ENCODE assay signal across 11 mouse cellular contexts in the genomic region with DNA sequence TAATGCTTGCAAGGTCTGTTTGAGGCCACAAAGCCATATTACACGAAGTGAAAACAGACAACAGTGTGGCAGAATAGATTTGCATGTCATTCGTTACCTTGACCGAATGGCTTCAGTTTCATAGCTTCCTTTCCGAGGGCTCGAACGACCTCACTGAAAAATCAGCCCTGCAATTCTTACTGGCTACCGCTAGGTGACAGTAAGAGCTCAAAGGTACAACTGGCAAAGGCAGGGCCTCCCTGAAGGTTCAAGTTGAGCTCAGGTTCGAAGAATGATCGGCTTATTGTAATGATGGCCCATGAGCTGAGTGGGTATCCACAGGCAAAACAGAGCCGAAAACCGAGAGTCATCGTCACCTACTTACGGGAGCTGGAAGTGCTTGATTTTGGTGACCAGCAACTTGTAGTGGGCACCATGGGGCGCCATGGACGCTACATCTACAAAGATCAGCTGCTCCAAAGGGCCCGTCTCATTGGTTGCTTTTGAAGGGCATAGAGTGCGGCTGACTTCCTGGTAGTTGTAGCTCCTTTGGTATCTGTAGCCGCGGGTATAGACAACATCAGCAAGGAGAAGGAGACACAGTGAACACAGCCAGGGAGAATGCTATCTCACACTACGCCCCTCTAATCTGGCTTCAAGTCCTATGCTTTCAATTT. TPM values are rescaled to one million over a fixed set of nuclear protein-coding genes. Genes with fewer than 3 reads are reported as not detected.
DNase-seq lines count a peak whose midpoint lies in the region; ATAC-seq and TF ChIP-seq lines count a peak whose summit lies in the region.
"Had no signal": no experiment of that assay in that cellular context is flagged by ENCODE, and none has a peak within 500 bp of the region (broad histone marks: within the 10 kb centered on the region; RNA-seq: fewer than 3 reads in every experiment).

No protein-coding gene starts in this region.

- no peaks in the 10 kb centered on the region for H3K4me1 ChIP-seq in heart, postnatal 0 days (ENCODE audit: control insufficient read depth, insufficient read depth)
- H3K4me1 ChIP-seq in G1E (ENCODE audit: insufficient read depth, low read depth, low read length) = no peaks in the 10 kb centered on the region
- H3K4me1 ChIP-seq: megakaryocyte, embryonic 14.5 days had no signal

- peak; percentile 50 for TF ChIP-seq CTCF in heart, postnatal 0 days (IDR thresholded peaks at IDR 0.05; ENCODE audit: low read depth)
- TF ChIP-seq CTCF in G1E (IDR thresholded peaks at IDR 0.05; ENCODE audit: low read depth, low read length) = peak; percentile 87

- no peak overlapping the region for H3K9ac ChIP-seq in heart, postnatal 0 days (replicated peaks; ENCODE audit: low read depth, low read length)

- 69% methylated on average over 20 of the region's 20 CpGs for WGBS in heart, postnatal 0 days

- H3K9me3 ChIP-seq in heart, postnatal 0 days (replicated peaks; ENCODE audit: control insufficient read depth, low read length) = no peaks in the 10 kb centered on the region
- H3K9me3 ChIP-seq in G1E (replicated peaks) = no peaks in the 10 kb centered on the region

- H3K4me3 ChIP-seq in heart, postnatal 0 days (ENCODE audit: low read depth, low read length) = no peak overlapping the region
- H3K4me3 ChIP-seq in G1E (ENCODE audit: low read depth, low read length) = no peak overlapping the region
- H3K4me3 ChIP-seq: megakaryocyte, embryonic 14.5 days had no signal

- no peak for ATAC-seq in heart, postnatal 0 days (ENCODE audit: insufficient read depth, low read depth)
- ATAC-seq in G1E (ENCODE audit: extremely low read depth, insufficient number of reproducible peaks, low FRiP score, poor library complexity, severe bottlenecking) = no peak
- ATAC-seq: hindbrain, embryonic 16.5 days had no signal

- DNase-seq in heart, postnatal 0 days (ENCODE audit: low spot score) = no peak
- DNase-seq in heart, postnatal 36 days = no peak
- peak; percentile 35 for DNase-seq in 3T3-L1 (ENCODE audit: low read depth, low spot score)
- peak; percentile 6 for DNase-seq in G1E (ENCODE audit: low spot score)
- DNase-seq in induced T-regulatory cell, adult 2 months (ENCODE audit: low read depth) = peak; percentile 70
- no peak for DNase-seq in ovary, postnatal 10 days (ENCODE audit: low spot score)
- no peak for DNase-seq in cerebellum, adult 9-11 months
- no peak for DNase-seq in kidney, adult 8-10 months
- DNase-seq: cerebellum, adult 9-10 months had no signal

- H3K36me3 ChIP-seq in heart, postnatal 0 days (replicated peaks; ENCODE audit: control insufficient read depth, insufficient read depth, low read length) = no peaks in the 10 kb centered on the region
- H3K36me3 ChIP-seq in G1E (replicated peaks) = no peaks in the 10 kb centered on the region

- intact Hi-C loops in heart, postnatal 36 days (cut with DNase I) = loop anchor here (1.0 to 5.0 kb wide), 2 partner anchors 48 to 63 kb away; a partner anchor contains a TSS

- TF ChIP-seq EP300 in heart, postnatal 0 days (IDR thresholded peaks at IDR 0.05; ENCODE audit: low read depth) = no peak

- H3K4me2 ChIP-seq in heart, postnatal 0 days (ENCODE audit: low read depth, low read length) = no peak overlapping the region

- no peak overlapping the region for H3K27ac ChIP-seq in heart, postnatal 0 days (ENCODE audit: low read depth)

- H3K27me3 ChIP-seq in heart, postnatal 0 days (ENCODE audit: control insufficient read depth, insufficient read depth, low read length) = no peaks in the 10 kb centered on the region
- H3K27me3 ChIP-seq in G1E (ENCODE audit: insufficient read depth, low read length) = peaks cover 2% of the 10 kb centered on the region

RNA-seq across cellular contexts. Expression of a gene that starts 33.4 kb away (rescaled TPM):
- 0.39 TPM in 1 of 2 replicates, not detected in the other for total RNA-seq in heart, postnatal 0 days (2014; rRNA removed; ENCODE audit: low replicate concordance)
- polyA plus RNA-seq in heart, postnatal 0 days (2015; fragmentation: Nextera tagmentation; extraction: Ambion mirVana) = 0.05 and 0.10 TPM in 2 replicates
- total RNA-seq in heart, postnatal 36 days (2021) = under 1 TPM; 0.38 to 0.56 TPM
- not detected in 2 replicates for total RNA-seq in G1E (2014; fragmentation: Nextera tagmentation)
- total RNA-seq in G1E (2017) = 1.1 TPM in 1 of 2 replicates, not detected in the other
- not detected in 2 replicates for polyA plus RNA-seq in G1E (2012)

RNA-seq across cellular contexts. Expression of a gene that starts 47.4 kb away (rescaled TPM):
- 8.4 and 13.5 TPM in 2 replicates for total RNA-seq in heart, postnatal 0 days (2014; rRNA removed; ENCODE audit: low replicate concordance)
- 6.0 and 8.5 TPM in 2 replicates for polyA plus RNA-seq in heart, postnatal 0 days (2015; fragmentation: Nextera tagmentation; extraction: Ambion mirVana)
- total RNA-seq in heart, postnatal 36 days (2021) = 10 to 100 TPM in 1 of 2 experiments, 1 to 10 TPM in 1; 8.6 to 11.1 TPM
- 21.0 and 27.7 TPM in 2 replicates for total RNA-seq in G1E (2014; fragmentation: Nextera tagmentation)
- 20.9 and 24.4 TPM in 2 replicates for total RNA-seq in G1E (2017)
- polyA plus RNA-seq in G1E (2012) = 5.7 and 5.9 TPM in 2 replicates

Comparison
In these comparisons a context has a peak if more than half of its experiments do, and no peak if none do; other contexts are left out.
1. DNase-seq: peak in 3T3-L1 (single experiment), G1E (single experiment) and induced T-regulatory cell, adult 2 months (single experiment); none in heart, postnatal 0 days (single experiment), heart, postnatal 36 days (0 of 2), ovary, postnatal 10 days (single experiment), cerebellum, adult 9-11 months (single experiment) and kidney, adult 8-10 months (0 of 2).